Mouse (Mus musculus): ENCODE data around the gene Rnf212b.
"Not testable (repeated sequence)": the region's sequence is repeated elsewhere in the genome, so short reads cannot be mapped to it uniquely, and the experiment has no call there.

Rnf212b gene

GRCm38 (mm10) chr14:54813991-54814390 lies at the start of gene Rnf212b:
Gene Rnf212b, plus strand, starts transcription at chr14:54814141.
- no peak for DNase-seq

- not testable (repeated sequence) for DNase-seq
Measured at GRCm38 (mm10) chr14:54766937-54767336, 47.0 kb upstream of the Rnf212b start.

GRCm38 (mm10) chr14:54768314-54769067 lies 45.5 kb upstream of the Rnf212b start:
- no peak for DNase-seq

DNA sequence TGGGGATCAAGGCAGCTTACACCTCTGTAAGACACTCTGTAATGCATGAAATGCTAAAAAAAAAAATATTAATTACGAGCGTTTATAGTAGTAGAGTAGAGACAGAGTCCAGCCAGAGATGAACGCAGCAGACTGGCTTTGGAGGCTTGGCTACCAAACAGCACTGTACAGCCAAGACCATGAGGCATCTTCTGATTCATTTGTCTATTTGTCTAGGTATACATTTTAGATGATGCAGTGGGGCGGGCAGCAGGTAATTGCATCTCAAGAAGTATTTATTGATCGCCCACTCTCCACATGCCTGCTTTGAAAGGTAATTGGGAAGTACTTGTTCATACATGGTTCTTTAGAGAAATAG lies 44.9 kb upstream of the Rnf212b start:
- DNase-seq, result no peak

GRCm38 (mm10) chr14:54770373-54770772 lies 43.6 kb upstream of the Rnf212b start:
- DNase-seq, result no peak

DNA sequence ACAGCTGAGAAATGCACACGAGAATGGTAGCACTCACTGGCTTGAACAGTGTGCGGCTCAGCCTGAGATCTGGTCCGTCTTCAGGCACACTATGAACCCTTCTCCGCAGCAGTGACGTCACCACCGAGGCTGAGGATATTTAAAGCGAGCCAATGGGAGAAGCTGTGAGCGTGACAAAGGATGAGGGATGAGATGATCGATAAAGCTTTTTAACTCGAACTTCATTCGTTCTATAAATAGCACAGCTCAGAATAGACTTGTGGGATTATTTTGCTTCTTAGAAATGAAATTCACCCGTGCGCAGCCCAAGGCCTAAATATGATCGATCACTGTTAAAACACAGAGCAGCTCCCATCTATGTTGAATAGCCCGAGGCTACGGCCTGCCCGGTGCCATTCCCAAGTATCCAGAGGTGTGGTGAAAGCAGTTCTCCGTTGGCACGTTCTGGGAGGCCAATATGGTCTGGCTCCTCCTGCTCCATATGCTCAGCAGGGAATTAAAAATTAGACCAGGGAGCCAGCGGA lies 41.5 kb upstream of the Rnf212b start:
- DNase-seq, result no peak

GRCm38 (mm10) chr14:54775534-54776041 lies 38.4 kb upstream of the Rnf212b start:
- DNase-seq, result no peak

GRCm38 (mm10) chr14:54776768-54777167 lies 37.2 kb upstream of the Rnf212b start:
- no peak for DNase-seq

DNA sequence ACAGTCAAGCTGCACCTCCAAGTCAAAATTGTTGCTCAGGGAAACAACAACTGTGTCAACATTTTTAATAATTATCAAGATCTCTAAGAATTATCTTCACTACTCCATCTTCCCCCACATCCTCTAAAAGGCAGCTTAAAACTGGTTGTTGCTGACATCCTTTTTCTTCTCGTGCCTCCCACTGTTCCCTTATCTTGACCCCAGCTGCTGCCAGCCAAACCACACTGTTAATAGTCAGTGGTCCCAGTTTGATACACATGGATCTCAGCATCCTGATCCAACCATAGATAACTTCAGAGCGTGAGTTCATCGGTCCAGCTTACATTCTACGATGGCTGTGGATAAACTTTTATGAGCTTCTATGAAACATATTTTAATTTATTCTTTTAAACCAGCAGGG lies 36.0 kb upstream of the Rnf212b start:
- no peak for DNase-seq

GRCm38 (mm10) chr14:54780084-54780483 lies 33.9 kb upstream of the Rnf212b start:
- DNase-seq, result no peak

DNA sequence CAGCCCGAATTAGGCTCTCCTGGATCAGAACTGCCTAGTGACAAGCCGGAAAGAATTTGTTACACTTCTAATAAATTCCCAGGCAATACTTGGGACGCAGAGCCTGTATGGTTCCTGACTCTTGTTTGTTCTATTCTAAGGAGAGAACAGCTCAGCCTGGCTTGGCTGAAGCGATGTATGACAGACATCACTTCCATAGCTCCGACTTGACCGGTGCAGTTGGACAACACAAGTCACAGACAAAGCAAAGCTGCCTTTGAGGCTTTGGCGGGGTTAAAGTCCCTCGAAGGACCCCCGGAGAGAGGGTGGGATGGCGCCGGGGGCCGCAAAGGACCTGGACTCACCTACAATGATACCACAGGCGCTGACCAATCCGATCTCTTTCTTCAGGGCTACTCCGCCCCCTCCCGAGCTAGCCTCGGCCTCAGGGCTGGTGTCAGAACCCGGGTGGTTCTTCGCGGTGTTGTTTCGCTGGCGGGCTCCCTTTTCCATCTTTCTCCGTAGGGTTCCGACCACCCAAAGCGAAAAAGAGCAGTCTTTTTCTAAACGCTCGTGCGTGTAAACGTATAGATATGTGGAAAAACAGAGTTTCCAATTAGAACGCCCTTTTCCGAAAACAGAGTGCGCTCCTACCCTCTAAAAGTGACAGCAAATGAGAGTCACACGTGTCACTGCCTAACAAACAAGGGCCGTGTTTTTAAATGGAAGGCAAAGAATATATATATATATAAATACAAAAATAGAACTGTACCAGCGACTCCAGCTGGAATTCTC lies 32.9 kb upstream of the Rnf212b start:
- peak; percentile 24 for DNase-seq

- DNase-seq, result peak; percentile 54
Measured at GRCm38 (mm10) chr14:54781610-54782365, 32.2 kb upstream of the Rnf212b start, which contains the start of gene Slc7a8. Gene Slc7a8, minus strand, starts transcription at chr14:54781946.

- DNase-seq, result no peak
Measured at GRCm38 (mm10) chr14:54782971-54783370, 31.0 kb upstream of the Rnf212b start.

DNA sequence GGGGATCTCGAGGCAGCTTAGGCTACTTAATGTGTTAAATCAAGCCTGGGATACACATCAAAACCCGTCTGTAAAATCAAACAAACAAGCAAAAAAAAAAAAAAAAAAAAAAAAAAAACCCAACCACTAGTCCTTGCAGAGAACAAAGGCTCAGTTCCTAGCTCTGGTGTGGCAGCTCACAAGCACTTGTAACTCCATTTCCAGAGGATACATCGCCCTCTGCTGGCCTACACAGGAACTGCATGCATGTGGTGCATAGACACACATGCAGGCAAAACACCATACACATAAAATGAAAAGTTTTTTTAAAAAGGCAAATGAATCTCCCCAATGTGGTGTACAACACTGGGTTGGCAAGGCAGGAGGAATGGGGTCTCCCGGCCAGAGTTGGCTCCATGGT lies 28.0 kb upstream of the Rnf212b start:
- DNase-seq, result peak; percentile 79

- DNase-seq, result no peak
Measured at GRCm38 (mm10) chr14:54786489-54786888, 27.5 kb upstream of the Rnf212b start.

- DNase-seq, result no peak
Measured at GRCm38 (mm10) chr14:54787226-54787625, 26.7 kb upstream of the Rnf212b start.

- no peak for DNase-seq
Measured at GRCm38 (mm10) chr14:54788231-54788630, 25.7 kb upstream of the Rnf212b start.

- no peak for DNase-seq
Measured at GRCm38 (mm10) chr14:54792166-54792565, 21.8 kb upstream of the Rnf212b start.

DNA sequence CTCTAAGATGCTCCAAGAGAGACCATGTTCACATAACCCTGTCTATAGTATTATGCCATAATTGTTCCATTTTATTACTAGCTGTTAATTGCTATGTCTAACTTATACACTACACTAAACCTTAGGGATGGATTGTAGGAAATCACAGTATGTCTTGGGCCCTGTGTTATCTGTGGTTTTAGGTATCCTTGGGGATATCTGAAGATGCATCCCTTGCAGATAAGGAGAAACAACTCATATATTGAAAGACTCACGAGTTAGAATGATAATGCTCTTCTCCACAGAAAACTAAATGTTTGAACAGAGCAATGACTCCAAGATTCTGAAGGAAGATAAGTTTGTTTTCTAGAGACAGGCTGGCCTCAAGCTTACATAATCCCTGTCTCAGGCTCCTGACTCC lies 20.6 kb upstream of the Rnf212b start:
- DNase-seq, result no peak

- DNase-seq, result no peak
Measured at GRCm38 (mm10) chr14:54793894-54794830, 19.8 kb upstream of the Rnf212b start.

DNA sequence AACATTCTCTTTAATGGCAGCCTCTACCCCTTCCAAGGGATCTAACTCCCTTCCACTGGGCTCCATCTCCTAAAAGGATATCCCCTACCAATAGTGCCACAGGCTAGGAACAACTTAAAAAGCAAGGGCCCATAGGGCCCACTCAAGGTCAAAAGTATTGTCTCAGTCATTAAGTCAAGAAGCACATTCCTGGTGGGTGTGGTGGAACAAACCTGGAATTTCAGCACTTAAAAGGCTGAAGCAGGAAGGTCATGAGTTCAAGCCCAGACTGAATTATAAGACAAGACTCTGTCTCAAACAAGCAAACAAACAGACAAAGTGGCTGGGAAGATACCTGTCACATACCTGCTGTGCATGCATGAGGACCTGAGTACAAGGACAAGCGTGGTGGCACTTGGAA lies 18.0 kb upstream of the Rnf212b start:
- no peak for DNase-seq

DNA sequence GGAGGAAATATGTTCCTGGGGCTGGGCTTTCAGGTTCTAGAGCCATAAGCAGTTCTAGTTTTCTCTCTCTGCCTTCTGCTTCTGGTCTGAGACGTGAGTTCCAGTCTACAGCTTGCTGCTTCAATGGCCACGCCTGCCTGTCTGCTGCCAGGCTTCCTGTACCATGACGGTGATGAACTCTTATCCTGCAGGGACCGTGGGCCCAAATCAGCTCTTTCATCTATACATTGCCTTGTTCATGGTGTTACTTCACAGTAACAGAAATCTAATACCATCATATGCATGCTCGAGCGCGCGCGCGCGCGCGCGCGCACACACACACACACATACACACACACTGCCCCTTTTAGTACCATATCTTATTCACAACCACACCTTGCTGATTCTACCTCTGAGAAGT lies 17.2 kb upstream of the Rnf212b start:
- no peak for DNase-seq
